In genomic region chr10:7883524-7883923, GRCm38 (mm10) we compare ENCODE assay signal across 9 mouse cellular contexts. TPM values are rescaled to one million over a fixed set of nuclear protein-coding genes. Genes with fewer than 3 reads are reported as not detected.
DNase-seq lines count a peak whose midpoint lies in the region; ATAC-seq and TF ChIP-seq lines count a peak whose summit lies in the region.
"Had no signal": no experiment of that assay in that cellular context is flagged by ENCODE, and none has a peak within 500 bp of the region (broad histone marks: within the 10 kb centered on the region; RNA-seq: fewer than 3 reads in every experiment).

No protein-coding gene starts in this region.

- no peak overlapping the region for H3K9ac ChIP-seq in hindbrain, embryonic 13.5 days

- H3K4me2 ChIP-seq in hindbrain, embryonic 13.5 days: no peak overlapping the region

- no peaks in the 10 kb centered on the region for H3K4me1 ChIP-seq in cerebellum, adult 2 months (ENCODE audit: control insufficient read depth, insufficient read depth, low read length)
- no peaks in the 10 kb centered on the region for H3K4me1 ChIP-seq in hindbrain, embryonic 13.5 days (replicated peaks)

- peak; percentile 100 for TF ChIP-seq CTCF in cerebellum, adult 2 months (IDR thresholded peaks at IDR 0.05; ENCODE audit: borderline replicate concordance, insufficient read depth, low read depth, low read length)

- WGBS in cerebellum, adult 2 months: 6% methylated on average over 5 of the region's 5 CpGs
- 9% methylated on average over 5 of the region's 5 CpGs for WGBS in hindbrain, embryonic 13.5 days

- TF ChIP-seq POLR2A in cerebellum, adult 2 months (IDR thresholded peaks at IDR 0.05; ENCODE audit: borderline replicate concordance, insufficient read depth, low read length): no peak

- no peak overlapping the region for H3K4me3 ChIP-seq in cerebellum, adult 2 months (replicated peaks; ENCODE audit: insufficient read depth, low read depth, low read length)
- no peak overlapping the region for H3K4me3 ChIP-seq in hindbrain, embryonic 13.5 days
- H3K4me3 ChIP-seq: megakaryocyte, embryonic 14.5 days had no signal

- H3K27ac ChIP-seq in cerebellum, adult 2 months (ENCODE audit: insufficient read depth, low read length): no peak overlapping the region
- no peak overlapping the region for H3K27ac ChIP-seq in hindbrain, embryonic 13.5 days

- no peaks in the 10 kb centered on the region for H3K36me3 ChIP-seq in hindbrain, embryonic 13.5 days

- no peaks in the 10 kb centered on the region for H3K9me3 ChIP-seq in hindbrain, embryonic 13.5 days

- peak; percentile 71 for DNase-seq in R1 (ENCODE audit: low read depth, low spot score)
- peak; percentile 68 to 78 for DNase-seq in cerebellum, adult 2 months
- peak; percentile 67 to 84 for DNase-seq in layer of hippocampus, postnatal 14 days (ENCODE audit: low spot score in 2 of 2)
- peak; percentile 88 for DNase-seq in lung, postnatal 36 days
- peak; percentile 65 for DNase-seq in right cerebral cortex, adult 18-20 months
- DNase-seq in urinary bladder, postnatal 25 days (ENCODE audit: low spot score): peak; percentile 79

- ATAC-seq in frontal cortex, adult (ENCODE audit: low TSS enrichment): peak; percentile 95
- peak; percentile 77; the same call in 1 of the 2 replicates for ATAC-seq in hindbrain, embryonic 13.5 days (ENCODE audit: low FRiP score)

- H3K27me3 ChIP-seq in cerebellum, adult 2 months (ENCODE audit: control insufficient read depth, insufficient read depth, low read length): no peaks in the 10 kb centered on the region
- H3K27me3 ChIP-seq in hindbrain, embryonic 13.5 days: no peaks in the 10 kb centered on the region

RNA-seq across cellular contexts. Expression of gene Zc3h12d, which starts 51.3 kb away (rescaled TPM):
- polyA plus RNA-seq in cerebellum, adult 2 months (2012; rRNA removed): 0.11 and 0.13 TPM in 2 replicates
- 0.18 TPM in 2 replicates for polyA plus RNA-seq in hindbrain, embryonic 13.5 days (2015; fragmentation: Nextera tagmentation; extraction: Ambion mirVana)
- under 1 TPM; 0.09 to 0.21 TPM for total RNA-seq in layer of hippocampus, postnatal 14 days (2021)
